Mouse (Mus musculus) adipocyte (in vitro differentiated cells): Measurements from ENCODE around the gene Cdc42se2.
A peak's percentile ranks its signal among the peaks of the same experiment; 100 is the strongest.

Experiments
- DNase-seq: peaks from one replicate; pipeline ENCODE4 v3.0.0-alpha.2; 2016; ENCODE audit warnings: low spot score

Gene Cdc42se2

DNA sequence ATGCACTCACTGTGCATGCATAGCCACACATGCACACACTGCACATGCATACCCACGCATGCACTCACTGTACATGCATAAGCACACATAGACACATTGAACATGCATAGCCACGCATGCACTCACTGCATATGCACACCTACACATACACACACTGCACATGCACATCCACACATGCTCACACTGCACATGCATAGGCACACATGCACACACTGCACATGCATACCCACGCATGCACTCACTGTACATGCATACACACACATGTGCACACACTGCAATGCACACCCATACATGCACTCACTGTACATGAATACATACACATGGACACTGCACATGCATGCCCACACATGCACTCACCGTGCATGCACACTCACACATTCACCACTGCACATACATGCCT, 4.0 kb upstream of the Cdc42se2 start:
- no peak for DNase-seq

DNA sequence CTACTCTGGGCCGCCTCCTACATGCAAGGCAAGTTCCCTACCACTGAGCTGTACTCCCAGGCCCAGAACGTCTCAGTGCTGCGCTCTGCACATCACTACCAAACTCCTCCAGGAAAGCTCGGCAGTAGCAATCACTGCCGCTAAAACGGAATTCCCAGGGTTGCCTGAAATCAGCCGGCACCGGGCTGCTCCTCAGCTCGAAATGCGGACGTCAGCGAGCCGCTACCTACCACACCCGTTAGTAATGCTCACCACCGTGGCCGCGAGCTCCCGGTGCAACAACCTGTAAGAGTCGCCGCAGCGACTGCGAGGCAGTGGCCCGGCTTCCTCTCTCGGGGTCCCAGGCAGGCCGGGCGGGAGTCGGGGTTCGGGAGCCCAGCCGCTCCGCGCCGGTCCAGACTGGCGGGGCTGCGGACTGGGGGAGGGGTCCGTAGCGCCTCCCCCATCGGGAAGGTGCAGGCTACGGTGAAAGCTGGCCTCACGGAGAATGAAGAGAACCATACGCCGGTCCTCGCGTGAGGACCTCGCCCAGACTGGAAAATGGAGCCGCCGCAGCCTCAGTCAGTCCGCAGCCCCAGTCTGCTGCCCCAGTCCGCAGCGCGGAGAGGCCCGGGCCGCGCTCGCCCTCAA, 502 bp downstream of the Cdc42se2 start:
- DNase-seq, result peak; percentile 56

DNA sequence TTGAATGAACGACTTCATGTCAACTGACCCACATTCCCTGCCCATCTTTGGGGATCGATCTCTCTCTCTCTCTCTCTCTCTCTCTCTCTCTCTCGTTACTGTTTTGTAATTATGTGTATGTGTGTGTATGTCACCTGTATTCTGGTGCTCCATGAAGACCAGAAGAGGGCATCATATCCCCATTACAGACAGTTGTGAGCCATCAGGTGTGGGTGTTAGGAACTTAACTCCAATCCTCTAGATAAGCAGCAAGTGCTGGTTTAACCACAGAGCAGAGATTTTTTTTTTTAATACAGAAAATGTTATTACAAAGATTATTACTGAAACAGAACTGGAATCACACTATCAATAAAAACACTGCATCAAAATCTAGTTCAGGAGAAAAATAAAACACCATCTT, 1.9 kb downstream of the Cdc42se2 start:
- DNase-seq, result no peak

DNA sequence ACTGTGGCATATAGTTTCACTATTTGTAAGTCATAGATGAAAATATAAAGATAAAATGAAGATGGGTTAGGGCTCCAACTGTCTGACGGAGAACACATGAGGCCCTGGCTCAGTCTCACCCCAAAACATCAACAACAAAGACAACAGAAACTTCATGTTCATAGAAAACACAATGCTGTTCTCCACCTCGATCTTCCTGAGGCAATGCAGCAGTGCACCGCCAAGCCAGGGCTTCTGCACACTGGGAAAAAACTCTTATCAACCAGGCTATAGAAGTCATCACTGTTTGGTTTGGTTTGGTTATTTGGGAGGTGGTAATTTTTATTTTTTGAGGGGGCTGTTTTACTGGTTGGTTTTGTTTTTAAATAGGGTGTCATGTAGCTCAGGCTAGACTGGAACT, 3.0 kb downstream of the Cdc42se2 start:
- DNase-seq, result no peak

DNA sequence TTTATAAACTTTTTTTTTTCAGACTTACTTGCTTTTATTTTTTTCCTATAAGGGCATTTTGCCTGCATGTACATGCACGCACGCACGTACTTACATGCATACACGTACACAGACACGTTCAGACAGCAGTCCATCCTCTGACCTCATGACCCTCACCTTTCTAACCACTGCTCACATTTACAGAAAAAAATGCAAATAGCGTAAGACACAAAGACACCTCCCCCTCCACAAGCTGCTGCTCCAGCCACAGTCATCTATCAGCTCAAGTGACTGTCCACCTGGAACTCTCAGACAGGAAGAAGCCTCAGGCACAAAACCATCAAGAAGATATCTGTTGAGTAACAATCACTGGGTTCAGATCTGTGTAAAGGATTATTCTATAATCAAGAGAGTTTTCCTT, 5.2 kb downstream of the Cdc42se2 start:
- no peak for DNase-seq

DNA sequence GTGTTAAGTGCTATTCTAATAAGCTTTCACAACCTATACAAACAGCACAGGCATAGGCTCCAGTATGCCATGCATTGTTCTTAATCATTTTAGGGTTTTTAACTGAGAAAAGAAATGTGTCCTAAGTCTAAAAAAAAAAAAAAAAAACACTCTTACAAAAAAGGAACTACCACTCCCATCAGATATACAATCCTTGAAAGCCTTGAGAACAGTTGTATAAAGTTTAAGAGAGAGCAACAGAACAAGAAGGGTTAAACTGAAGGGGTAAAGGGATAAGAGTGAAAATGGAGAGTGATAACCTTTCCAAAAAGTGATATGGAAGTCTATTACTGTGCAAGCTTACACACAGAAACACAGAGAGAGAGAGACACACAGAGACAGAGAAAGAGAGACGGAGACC, 7.5 kb downstream of the Cdc42se2 start:
- no peak for DNase-seq

DNA sequence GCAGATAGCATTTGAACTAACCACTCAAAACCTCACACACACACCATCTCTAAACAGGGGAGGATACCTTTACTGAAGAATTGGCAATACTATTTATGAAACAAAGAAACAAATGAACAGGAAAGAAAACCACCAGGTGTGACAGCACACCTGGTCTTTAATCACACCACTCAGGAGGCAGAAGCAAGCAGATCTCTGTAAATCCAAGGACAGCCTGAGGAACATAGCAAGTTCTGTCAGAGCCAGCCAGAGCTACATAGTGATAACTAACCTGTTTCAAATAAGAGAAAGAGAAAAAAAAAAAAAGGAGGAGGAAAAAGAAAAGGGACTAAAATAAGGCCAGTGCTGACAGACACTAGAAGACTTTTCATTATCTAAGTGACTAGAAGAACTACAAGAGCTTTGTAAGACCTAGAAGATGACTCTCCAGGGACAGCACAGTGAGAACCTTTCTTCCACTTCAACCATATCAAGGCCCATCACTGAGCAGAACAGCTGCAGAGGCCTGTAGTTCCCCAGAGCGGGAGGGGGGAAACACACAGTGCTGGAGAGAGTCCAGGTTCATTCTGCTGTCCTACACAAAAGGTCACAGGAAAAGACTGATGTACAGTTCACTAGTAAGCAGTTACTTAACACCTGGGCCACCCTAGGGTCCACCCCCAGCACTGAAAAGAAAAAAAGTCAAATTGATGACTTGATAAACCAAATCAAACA, 9.2 kb downstream of the Cdc42se2 start:
- DNase-seq, result no peak

DNA sequence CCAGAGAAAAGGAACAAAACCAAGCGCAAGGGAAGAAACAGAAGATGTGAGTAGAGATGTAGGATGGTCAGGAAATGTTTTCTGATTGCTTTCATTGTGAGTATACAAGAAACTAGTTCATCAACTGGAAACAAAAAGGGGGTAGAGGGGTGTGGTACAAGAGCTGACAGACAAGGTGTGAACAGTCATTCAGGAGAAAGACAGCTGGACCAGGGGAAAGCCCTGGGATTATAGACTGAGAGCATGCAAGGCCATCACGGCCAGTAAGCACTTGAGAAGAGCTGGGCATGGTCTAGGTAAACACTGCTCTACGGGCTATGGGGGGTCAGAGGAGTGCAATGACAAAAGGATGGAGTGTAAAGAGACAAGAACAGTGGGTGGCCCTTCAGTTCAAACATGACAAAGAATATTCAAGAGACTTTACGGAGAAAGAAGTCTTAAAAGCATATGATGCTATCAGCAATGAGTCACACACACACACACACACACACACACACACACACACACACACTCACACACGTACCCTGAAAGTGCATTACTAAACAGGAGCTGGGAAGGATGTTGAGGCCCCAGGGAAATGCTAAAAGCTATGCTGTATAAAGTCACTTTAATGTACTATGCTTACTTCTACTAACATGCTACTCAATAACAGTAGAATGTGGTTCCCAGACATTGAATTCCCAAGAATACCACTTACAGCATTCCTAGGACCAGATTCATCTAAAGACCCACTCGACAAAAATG, 9.9 kb downstream of the Cdc42se2 start:
- DNase-seq, result no peak

DNA sequence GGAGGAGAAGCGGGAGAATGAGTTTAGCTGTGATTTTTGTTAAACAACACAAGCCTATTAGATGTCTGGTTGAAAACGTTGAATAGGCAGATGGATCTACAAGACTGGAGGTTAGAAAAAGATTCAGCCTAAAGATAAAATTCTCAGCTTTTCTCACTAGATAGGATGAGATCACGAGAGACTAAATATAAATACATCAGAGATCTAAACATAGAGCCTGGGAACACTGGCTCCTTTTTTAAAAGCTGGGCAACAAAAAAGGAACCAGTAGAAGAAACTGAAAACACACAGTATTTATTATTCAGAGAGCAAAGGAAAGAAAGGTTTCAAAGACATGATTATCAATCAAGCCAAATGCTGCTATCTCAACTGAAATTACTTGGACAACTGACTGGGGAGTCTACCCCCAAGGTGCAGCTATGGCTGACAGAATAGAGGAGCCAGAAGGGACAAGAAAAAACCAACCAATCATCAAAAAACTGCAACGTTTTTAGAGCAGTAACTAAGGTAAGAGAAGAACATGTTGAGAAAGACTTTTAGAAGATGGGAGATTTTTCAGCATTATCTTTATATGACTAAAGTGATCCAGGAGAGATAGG, 10.6 kb downstream of the Cdc42se2 start:
- DNase-seq, result no peak

DNA sequence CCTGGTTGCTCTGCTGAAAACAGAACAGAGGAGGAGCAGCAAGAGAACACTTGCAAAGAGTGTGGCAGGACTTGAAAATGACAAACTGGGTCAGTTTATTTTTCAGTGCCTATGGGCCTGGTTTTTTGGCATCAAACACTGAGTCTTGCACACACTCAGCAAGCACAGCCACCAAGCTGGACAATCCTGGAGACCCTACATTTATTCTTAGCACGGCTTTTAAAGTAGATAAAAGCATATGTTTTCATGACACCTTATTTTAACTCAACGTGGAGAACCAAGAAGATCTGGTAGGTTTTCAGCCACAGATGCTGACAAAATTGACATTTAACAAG, 11.1 kb downstream of the Cdc42se2 start:
- no peak for DNase-seq

DNA sequence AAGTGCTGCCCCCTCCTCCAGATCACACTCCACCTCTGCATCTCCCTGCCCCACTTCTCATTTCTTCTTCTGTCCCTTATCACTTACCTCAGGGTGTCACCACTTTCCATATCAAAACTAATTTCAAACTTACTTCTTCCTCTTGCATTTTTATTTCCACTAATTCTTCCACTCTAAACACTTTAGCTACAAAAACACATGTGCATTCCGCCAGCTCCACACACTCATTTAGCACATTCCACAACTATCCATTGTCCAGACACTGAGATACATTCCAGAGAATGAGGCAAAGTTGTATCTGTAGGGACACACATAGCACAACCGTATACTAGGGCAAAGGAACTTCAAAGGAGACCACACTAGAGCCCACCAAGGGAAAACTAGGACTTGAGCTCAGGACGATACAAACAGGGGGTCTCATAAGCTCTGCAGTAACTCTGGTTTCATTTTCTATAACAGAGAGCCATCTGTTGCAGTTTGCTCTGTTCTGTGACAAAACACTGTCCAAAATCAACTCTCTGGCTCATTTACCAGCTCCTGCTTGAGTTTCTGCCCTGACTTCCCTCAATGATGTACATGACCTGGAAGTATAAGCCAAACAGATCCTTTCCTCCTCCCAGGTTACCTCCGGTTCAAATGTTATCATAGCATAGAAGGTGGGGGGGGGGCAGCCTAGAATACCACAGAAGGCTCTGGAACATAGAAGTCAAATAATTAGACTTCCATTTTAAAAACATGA, 11.7 kb downstream of the Cdc42se2 start:
- no peak for DNase-seq

DNA sequence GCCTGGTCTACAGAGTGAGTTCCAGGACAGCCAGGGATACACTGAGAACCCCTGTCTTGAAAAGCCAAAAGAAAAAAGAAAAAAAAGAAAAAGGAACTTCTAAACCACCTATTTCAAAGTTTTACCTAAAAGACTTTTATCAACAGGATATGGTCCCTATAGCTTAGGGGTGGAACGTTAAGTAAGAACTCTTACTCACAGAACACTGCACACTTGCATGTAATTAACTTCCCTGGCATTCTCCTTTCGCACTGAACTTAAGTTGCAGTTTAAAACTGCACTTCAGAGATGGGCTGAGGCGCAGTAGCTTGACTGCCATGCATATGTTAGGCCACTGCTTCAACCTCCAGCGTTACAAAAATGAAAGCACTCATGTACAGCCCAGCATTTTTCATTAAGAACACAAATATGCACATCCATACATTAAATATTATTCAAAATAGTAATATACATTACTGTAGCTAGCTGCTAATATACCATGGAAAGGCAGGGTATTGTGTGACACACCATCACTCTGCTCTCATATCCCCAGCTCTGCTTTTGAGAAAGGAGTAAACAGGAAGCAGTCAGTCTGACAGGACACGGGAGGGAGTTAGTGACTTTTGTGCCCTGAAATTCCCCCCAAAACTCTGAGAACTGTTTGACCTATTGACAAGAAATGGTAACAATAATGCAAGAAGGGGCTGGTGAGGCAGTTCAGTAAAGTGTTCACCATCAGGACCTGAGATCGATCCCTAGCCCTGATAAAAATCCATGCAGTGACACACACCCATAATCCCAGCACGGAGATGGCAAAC, 13.0 kb downstream of the Cdc42se2 start:
- DNase-seq, result no peak

DNA sequence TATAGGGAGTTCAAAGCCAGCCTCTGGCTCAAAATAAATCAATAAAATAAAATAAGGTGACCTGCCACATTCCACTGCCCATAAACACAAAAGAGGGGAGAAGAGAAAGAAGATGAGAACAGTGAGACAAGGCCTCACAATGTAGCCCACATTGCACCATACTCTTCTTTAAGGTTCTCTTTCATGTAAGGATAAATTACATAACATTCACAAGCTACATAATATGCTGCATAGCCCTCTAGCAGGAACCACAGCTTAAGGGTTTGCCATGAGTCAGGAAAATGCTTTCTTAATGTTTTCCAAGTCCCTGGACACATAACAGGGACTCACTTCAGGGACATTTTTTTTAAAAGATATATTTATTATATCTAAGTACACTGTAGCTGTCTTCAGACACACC, 15.9 kb downstream of the Cdc42se2 start:
- DNase-seq, result no peak

DNA sequence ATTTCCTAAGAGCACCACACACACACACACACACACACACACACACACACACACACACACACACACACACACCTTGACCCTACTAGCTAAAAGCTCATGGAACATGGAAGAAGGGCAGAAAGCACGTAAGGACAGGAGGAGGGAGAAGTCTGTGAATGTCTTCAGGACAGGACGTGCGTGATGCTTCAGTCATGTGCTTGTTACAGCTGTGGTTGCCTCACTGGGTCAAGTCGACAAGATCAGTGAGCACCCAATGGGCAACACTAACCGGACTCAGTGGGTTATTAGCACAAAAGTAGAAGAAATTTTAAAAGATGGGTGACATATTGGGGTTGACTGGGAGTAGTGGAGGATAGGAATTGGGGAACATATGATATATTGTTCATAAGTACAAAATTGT, 17.6 kb downstream of the Cdc42se2 start:
- no peak for DNase-seq

DNA sequence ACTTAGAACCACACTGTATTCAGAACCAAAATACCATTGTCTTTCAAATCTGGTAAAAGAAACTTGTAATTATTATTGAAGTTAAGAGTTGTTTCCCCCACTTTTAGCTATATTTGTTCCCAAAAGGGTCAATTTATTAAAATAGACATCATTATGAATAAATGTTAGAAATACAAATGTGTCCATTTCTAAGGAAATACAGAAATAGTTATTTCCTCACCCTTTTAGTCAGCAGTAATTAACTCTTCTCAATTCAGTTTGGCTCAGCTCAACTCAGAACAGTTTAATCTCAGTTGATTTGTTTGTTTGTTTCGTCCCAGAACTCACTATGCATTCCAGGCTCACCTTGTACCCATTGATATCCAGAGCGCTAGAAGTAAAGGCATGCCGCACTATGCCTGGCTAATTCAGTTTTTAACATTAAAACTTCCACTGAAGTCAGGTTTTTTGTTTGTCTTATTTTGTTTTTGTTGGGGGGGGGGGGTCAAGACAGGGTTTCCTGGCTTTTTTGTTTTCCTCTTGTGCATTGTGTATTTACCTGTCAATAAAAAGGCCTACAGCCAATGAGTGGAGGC, 19.3 kb downstream of the Cdc42se2 start:
- no peak for DNase-seq

DNA sequence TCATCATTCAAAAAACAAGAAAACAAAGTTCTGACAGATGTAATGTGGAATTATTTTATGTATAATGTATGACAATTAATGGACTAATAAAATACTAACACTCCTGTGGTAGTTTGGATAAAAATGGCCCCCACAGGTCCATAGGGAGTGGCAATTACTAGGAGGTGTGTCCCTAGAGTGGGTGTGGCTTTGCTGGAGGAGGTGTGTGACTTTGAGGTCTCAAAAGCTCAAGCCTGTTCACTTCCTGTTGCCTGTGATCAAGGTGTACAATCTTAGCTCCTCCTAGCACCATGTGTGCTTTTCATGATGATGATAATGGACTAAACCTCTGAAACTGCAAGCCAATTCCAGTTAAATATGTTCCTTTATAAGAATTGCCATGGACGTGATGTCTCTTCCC, 22.7 kb downstream of the Cdc42se2 start:
- no peak for DNase-seq

DNA sequence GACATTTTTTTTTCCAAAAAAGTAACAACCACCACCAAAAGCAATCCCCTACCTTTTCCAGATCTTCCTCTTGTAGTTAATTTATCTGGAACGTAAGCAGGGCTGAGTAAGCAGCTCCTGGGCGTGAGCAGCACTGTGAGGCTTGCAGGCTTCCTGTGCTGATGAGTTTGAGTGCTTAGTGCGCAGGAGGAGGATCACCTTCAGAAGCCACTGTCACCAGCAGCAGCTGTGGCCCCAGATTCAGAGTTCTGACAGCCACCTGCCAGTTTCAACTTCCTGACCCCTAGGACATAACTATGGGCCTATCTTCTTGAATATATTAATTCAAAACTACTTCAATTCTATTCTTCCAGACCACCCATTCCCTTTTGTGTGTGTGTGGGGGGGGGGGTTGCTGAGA, 23.4 kb downstream of the Cdc42se2 start:
- DNase-seq, result no peak

DNA sequence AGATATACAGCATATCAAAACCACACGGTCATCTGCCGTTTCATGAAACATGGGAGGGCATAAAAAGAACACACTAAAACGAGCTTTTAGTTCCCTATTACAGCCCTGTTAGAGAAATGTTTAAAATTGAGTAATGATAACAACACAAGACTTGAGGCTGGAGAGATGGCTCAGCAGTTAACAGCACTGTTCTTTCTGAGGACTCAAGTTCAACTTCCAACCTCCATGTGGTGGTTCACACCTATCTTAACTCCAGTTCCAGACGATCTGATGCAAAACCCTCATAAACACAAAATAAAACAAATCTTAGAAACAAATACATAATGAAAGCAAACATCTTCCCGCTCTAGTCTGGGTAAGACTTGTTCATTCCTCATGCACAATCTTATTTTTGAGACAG, 24.7 kb downstream of the Cdc42se2 start:
- DNase-seq, result no peak

DNA sequence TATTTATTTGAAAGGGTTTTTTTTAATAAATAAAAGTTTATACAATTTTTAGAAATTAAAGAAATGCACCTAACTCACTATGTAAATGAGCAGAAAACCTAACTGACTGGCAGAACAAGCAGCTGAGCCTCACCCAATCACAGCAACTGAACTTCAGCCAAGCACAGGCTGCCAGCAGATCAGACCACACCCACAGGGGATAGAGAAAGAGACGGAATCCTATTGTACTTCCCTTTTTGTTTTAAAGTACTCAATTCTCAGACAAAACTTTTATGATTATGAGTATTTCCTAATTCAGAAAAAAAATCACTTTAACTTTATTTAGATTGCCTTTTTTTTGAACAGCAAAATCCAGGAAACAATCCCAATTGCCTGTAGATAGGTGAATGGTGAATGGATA, 29.5 kb downstream of the Cdc42se2 start:
- DNase-seq, result peak; percentile 14

DNA sequence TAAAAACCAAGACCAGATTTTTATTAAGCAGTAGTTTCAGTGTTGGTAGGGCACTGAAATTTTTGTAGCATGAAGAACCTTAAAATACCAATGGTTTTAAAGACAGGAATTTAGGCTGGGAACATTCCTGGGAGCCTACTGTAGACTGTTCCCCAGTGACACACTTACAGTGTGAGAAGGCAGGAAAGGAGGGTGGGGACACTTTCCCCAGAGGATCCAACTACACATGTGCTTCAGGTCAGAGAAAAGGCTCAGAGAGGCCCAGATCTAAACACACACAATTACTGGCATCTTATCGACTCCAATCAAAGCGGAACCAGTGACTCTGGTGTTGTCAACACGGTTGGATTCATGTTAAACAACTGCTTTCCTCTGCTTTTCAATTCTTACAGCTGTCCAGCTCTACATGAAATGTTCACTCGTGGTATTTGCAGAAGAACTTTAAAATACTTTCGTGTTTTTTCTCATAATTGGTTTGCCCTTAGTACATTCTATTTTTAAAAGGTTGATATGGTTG, 32.3 kb downstream of the Cdc42se2 start:
- DNase-seq, result no peak
